Mouse (Mus musculus): ENCODE results near the gene Wasf1.

- no peak for TF ChIP-seq CHD2 (IDR thresholded peaks at IDR 0.05; ENCODE audit: low read depth, low read length)
- TF ChIP-seq ZNF384 (IDR thresholded peaks at IDR 0.05; ENCODE audit: low read depth, low read length): no peak
- TF ChIP-seq MAFK (IDR thresholded peaks at IDR 0.05; ENCODE audit: insufficient read depth, low read depth, low read length): no peak
- TF ChIP-seq ZC3H11A (IDR thresholded peaks at IDR 0.05; ENCODE audit: borderline replicate concordance, low read depth, low read length): no peak
- TF ChIP-seq HCFC1 (IDR thresholded peaks at IDR 0.05; ENCODE audit: borderline replicate concordance, insufficient read depth, low read length): no peak
Observed at GRCm38 (mm10) chr10:40910811-40911210, 27.5 kb downstream of the Wasf1 start.
